Mouse (Mus musculus) lung, embryonic 14.5 days (tissue): ENCODE results near the gene Gxylt1. TPM values are rescaled to one million over a fixed set of nuclear protein-coding genes. Genes with fewer than 3 reads are reported as not detected.

Source experiments
- ATAC-seq: fragments of 200-750 bp; cut with Nextera tagmentation; 2 replicates; pipeline ENCODE4 v1.8.0; 2017; ENCODE audit warnings: mild to moderate bottlenecking, moderate TSS enrichment, moderate library complexity; ENCODE audit not compliant: insufficient read depth
- DNase-seq: peaks from one replicate; pipeline ENCODE4 v3.0.0-alpha.2; 2015
- H3K27ac ChIP-seq: fragments of 300-500 bp; sonication (generic); 2 replicates; pipeline ENCODE4 v1.5.1; 2014; ENCODE audit warnings: low read depth, mild to moderate bottlenecking, moderate library complexity
- H3K27me3 ChIP-seq: fragments of 300-500 bp; sonication (generic); 2 replicates; pipeline ENCODE4 v1.6.1; 2014; ENCODE audit warnings: low read length, control low read depth; ENCODE audit not compliant: insufficient read depth
- H3K36me3 ChIP-seq: fragments of 300-500 bp; sonication (generic); 2 replicates; pipeline ENCODE4 v1.6.1; 2014; ENCODE audit warnings: control low read depth; ENCODE audit not compliant: insufficient read depth
- H3K4me1 ChIP-seq: fragments of 300-500 bp; sonication (generic); 2 replicates; pipeline ENCODE4 v1.6.1; 2014; ENCODE audit warnings: antibody characterized with exemption, control low read depth; ENCODE audit not compliant: insufficient read depth
- H3K4me2 ChIP-seq: fragments of 300-500 bp; sonication (generic); 2 replicates; pipeline ENCODE4 v1.6.1; 2014; ENCODE audit warnings: mild to moderate bottlenecking
- H3K4me3 ChIP-seq: fragments of 300-500 bp; sonication (generic); 2 replicates; pipeline ENCODE4 v1.5.1; 2014; ENCODE audit warnings: low read depth, low read length
- H3K9ac ChIP-seq: fragments of 300-500 bp; sonication (generic); 2 replicates; pipeline ENCODE4 v1.6.1; 2014
- H3K9me3 ChIP-seq: fragments of 300-500 bp; sonication (generic); 2 replicates; pipeline ENCODE4 v1.6.1; 2016; ENCODE audit warnings: low read depth, low read length, control low read depth
- CTCF ChIP-seq: IDR thresholded peaks from 2 replicates; pipeline ENCODE4 v1.5.1; 2016; ENCODE audit warnings: antibody characterized with exemption, low read depth
- WGBS: fragments of 180-500 bp; shearing (Covaris S2); extraction: QIAGEN DNeasy Blood & Tissue Kit; methylation state at CpG from one replicate; pipeline ENCODE4 v1.1.7; 2014; 5-methylcytosine and 5-hydroxymethylcytosine counted together
- polyA plus RNA-seq: library from polyadenylated mRNA; unstranded; fragments of >200 nt; fragmentation: Nextera tagmentation; extraction: Ambion mirVana; gene quantifications from 2 replicates; pipeline ENCODE4 v1.2.1, GENCODE M21; 2014

Gene Gxylt1
- polyA plus RNA-seq, 1 experiment from 2014 or later = 19.1 TPM

GRCm38 (mm10) chr15:93270289-93270855, 4.6 kb downstream of the Gxylt1 start:
- 0 out of 2 replicates have a peak, but pooled peaks cover under 1% of the 10 kb centered on the region for H3K36me3 ChIP-seq
- no peaks in the 10 kb centered on the region for H3K27me3 ChIP-seq
- TF ChIP-seq CTCF = no peak
- 69% methylated on average over 9 of the region's 9 CpGs for WGBS
- no peak overlapping the region for H3K9ac ChIP-seq
- H3K4me3 ChIP-seq = no peak overlapping the region
- H3K4me2 ChIP-seq = no peak overlapping the region
- DNase-seq = no peak
- no peak for ATAC-seq
- no peak overlapping the region for H3K27ac ChIP-seq
- no peaks in the 10 kb centered on the region for H3K9me3 ChIP-seq
- H3K4me1 ChIP-seq = peaks cover 7% of the 10 kb centered on the region

- 91% methylated on average over 7 of the region's 7 CpGs for WGBS
- Histone ChIP-seq H3K4me1 (peaks cover 7% of the 10 kb centered on the region), H3K4me2 (no peak overlapping the region), H3K9ac (no peak overlapping the region), H3K9me3 (no peaks in the 10 kb centered on the region), H3K4me3 (no peak overlapping the region), H3K36me3 (0 out of 2 replicates have a peak, but pooled peaks cover 6% of the 10 kb centered on the region), H3K27ac (no peak overlapping the region), H3K27me3 (no peaks in the 10 kb centered on the region)
- ATAC-seq (no peak), DNase-seq (no peak)
- TF ChIP-seq CTCF = no peak
Measured at GRCm38 (mm10) chr15:93269572-93269971, 5.4 kb downstream of the Gxylt1 start.

GRCm38 (mm10) chr15:93268001-93268400, 7.0 kb downstream of the Gxylt1 start:
- 0 out of 2 replicates have a peak, but pooled peaks cover 6% of the 10 kb centered on the region for H3K36me3 ChIP-seq
- ATAC-seq (no peak), DNase-seq (no peak)
- no peak overlapping the region for H3K4me2 ChIP-seq
- no peak overlapping the region for H3K4me3 ChIP-seq
- H3K9ac ChIP-seq = no peak overlapping the region
- TF ChIP-seq CTCF = no peak
- no peaks in the 10 kb centered on the region for H3K27me3 ChIP-seq
- H3K27ac ChIP-seq = no peak overlapping the region
- 96% methylated on average over 1 of the region's 1 CpGs for WGBS
- peaks cover 1% of the 10 kb centered on the region; the same call in 1 of the 2 replicates for H3K4me1 ChIP-seq
- no peaks in the 10 kb centered on the region for H3K9me3 ChIP-seq

GRCm38 (mm10) chr15:93267479-93267878, 7.5 kb downstream of the Gxylt1 start:
- H3K4me1 ChIP-seq = peaks cover 7% of the 10 kb centered on the region; the same call in 1 of the 2 replicates
- no peak for TF ChIP-seq CTCF
- ATAC-seq (no peak), DNase-seq (no peak)
- no peaks in the 10 kb centered on the region for H3K27me3 ChIP-seq
- 0 out of 2 replicates have a peak, but pooled peaks cover 6% of the 10 kb centered on the region for H3K36me3 ChIP-seq
- H3K9ac ChIP-seq = no peak overlapping the region
- H3K27ac ChIP-seq = no peak overlapping the region
- 77% methylated on average over 8 of the region's 8 CpGs for WGBS
- H3K4me2 ChIP-seq = no peak overlapping the region
- H3K4me3 ChIP-seq = no peak overlapping the region
- no peaks in the 10 kb centered on the region for H3K9me3 ChIP-seq

- H3K4me2 ChIP-seq = no peak overlapping the region
- TF ChIP-seq CTCF = no peak
- H3K9ac ChIP-seq = no peak overlapping the region
- no peak overlapping the region for H3K27ac ChIP-seq
- peaks cover 8% of the 10 kb centered on the region for H3K36me3 ChIP-seq
- H3K27me3 ChIP-seq = no peaks in the 10 kb centered on the region
- no peak for DNase-seq
- 86% methylated on average over 16 of the region's 16 CpGs for whole genome bisulfite sequencing
- ATAC-seq = no peak
- H3K9me3 ChIP-seq = no peaks in the 10 kb centered on the region
- no peak overlapping the region for H3K4me3 ChIP-seq
- peaks cover 7% of the 10 kb centered on the region; the same call in 1 of the 2 replicates for H3K4me1 ChIP-seq
Measured at GRCm38 (mm10) chr15:93266361-93266760, 8.6 kb downstream of the Gxylt1 start.

GRCm38 (mm10) chr15:93265728-93266127, 9.3 kb downstream of the Gxylt1 start:
- 58% methylated on average over 2 of the region's 2 CpGs for WGBS
- peaks cover 13% of the 10 kb centered on the region for H3K36me3 ChIP-seq
- ATAC-seq = no peak

GRCm38 (mm10) chr15:93265231-93265630, 9.7 kb downstream of the Gxylt1 start:
- DNase-seq = no peak

More at GRCm38 (mm10) chr15:93265728-93266127, 9.3 kb downstream of the Gxylt1 start:
- DNase-seq = peak; percentile 64
- no peak overlapping the region for H3K4me3 ChIP-seq
- peak; percentile 55 for TF ChIP-seq CTCF
- peaks cover 7% of the 10 kb centered on the region; the same call in 1 of the 2 replicates for H3K4me1 ChIP-seq
- H3K9me3 ChIP-seq = no peaks in the 10 kb centered on the region
- H3K27me3 ChIP-seq = no peaks in the 10 kb centered on the region
- H3K27ac ChIP-seq = no peak overlapping the region
- no peak overlapping the region for H3K4me2 ChIP-seq
- no peak overlapping the region for H3K9ac ChIP-seq

More at GRCm38 (mm10) chr15:93265231-93265630, 9.7 kb downstream of the Gxylt1 start:
- Histone ChIP-seq H3K9me3 (no peaks in the 10 kb centered on the region), H3K4me1 (peaks cover 7% of the 10 kb centered on the region; the same call in 1 of the 2 replicates), H3K9ac (no peak overlapping the region), H3K4me3 (no peak overlapping the region), H3K27me3 (no peaks in the 10 kb centered on the region), H3K4me2 (no peak overlapping the region), H3K36me3 (peaks cover 13% of the 10 kb centered on the region), H3K27ac (no peak overlapping the region)
- 61% methylated on average over 3 of the region's 3 CpGs for WGBS
- ATAC-seq = no peak
- no peak for TF ChIP-seq CTCF
